Mouse (Mus musculus): ENCODE results near the gene B4galt5. TPM values are rescaled to one million over a fixed set of nuclear protein-coding genes. Genes with fewer than 3 reads are reported as not detected.
A peak's percentile ranks its signal among the peaks of the same experiment; 100 is the strongest.

Gene B4galt5
- total RNA-seq, 2 experiments from 2014 or later, result 93.7 to 153 TPM

GRCm38 (mm10) chr2:167280090-167280985 is 68.6 kb downstream of the B4galt5 start:
- peak; percentile 75 to 80 for DNase-seq

GRCm38 (mm10) chr2:167278751-167279526 is 70.0 kb downstream of the B4galt5 start:
- peak; percentile 78 to 86 for DNase-seq

DNA sequence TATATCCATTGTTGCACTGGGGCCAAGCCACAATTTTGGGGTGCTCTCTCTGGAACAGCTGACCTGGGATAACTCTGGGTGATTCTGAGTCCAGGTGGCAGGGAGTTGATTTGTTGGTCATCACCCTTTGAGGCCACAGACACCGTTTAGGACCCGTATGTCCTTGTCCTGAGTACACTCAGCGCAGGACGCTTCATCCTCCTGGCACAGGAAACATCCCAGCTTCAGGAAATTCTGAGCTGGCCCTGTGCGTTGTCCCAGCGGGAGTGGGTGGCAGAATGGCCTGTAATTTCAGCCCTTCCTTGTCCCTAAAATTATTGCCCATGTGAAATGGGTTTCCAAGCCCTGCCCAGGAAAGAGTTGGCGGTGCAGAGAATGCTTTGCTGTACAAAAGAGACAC is 71.0 kb downstream of the B4galt5 start:
- DNase-seq, result peak in 1 of 2 experiments; percentile 50

GRCm38 (mm10) chr2:167277026-167277425 is 72.0 kb downstream of the B4galt5 start:
- DNase-seq, result no peak

DNA sequence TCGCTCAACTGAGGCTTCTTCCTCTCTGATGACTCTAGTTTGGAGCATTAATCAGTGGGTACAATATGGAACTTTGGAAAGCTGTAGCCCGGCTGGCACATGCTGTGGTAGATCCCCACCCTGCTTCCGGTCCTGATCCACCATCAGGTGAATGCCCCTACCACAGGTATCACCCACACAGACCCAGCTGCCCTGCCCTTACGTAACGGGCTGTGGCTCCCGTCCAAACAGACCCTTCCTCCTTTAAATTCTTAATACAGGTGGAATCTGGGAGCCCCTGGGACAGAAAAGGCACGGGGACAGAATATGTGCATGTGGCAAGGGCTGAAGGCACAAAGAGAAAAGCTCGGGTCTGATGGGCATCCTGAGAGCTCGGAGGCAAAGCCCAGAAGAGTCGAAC is 73.1 kb downstream of the B4galt5 start:
- no peak for DNase-seq

- DNase-seq, result no peak
Measured at GRCm38 (mm10) chr2:167274713-167275465, 74.1 kb downstream of the B4galt5 start.

GRCm38 (mm10) chr2:167273206-167273740 is 75.7 kb downstream of the B4galt5 start:
- DNase-seq, result no peak

DNA sequence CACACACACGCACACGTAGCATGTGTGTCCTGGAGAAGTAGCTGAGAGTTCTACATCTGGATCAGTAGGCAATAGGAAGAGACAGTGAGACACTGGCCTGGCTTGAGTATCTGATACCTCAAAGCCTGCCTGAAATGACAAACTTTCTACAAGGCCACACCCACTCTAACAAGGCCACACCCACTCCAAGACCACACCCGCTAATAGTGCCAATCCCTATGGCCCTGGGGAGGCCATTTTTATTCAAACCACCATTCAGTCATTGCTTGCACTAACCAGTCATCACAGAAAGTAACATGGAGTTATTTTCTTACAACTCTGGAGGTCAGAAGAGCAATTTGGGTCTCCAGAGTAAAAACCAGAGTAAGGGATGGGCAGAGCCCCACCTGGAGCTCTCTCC is 76.3 kb downstream of the B4galt5 start:
- DNase-seq, result no peak

DNA sequence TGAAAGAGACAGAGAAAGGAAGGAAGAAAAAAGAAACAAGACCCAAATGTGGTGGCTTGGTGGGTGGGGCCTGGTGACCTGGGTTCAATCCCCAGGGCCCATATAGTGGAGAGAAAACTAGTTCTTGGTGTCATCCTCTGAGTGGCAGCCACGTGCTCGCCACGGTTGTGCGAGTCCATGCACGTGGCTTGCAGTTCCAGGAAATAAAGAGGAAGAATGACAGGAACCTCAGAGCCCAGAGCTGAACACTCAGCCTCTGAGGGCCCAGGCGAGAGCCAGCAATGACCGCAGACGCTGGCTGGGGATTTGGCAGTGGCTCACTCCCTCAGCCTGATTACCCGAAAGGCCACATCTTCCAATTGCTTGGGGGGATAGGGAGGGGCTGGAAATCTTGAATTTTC is 77.9 kb downstream of the B4galt5 start:
- no peak for DNase-seq

- DNase-seq, result no peak
Measured at GRCm38 (mm10) chr2:167270496-167270895, 78.5 kb downstream of the B4galt5 start.

DNA sequence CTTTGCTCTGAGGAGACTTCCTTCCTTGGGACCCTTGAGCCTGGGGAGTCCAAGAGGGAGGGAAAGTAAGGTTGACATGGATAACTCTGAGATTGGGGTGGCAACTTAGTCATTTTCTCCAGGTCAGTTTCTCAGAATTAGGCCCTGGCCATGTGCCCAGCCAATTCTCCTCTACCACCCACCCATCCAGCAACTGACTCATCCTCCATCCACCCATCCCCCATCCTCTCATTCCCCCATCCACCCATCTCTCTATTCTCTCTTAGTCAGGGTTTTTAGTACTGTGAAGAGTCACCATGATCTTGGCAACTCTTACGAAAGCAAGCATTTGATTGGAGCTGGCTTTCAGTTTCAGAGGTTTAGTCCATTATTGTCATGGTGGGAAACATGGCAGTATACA is 80.3 kb downstream of the B4galt5 start:
- no peak for DNase-seq

- DNase-seq, result no peak
Measured at GRCm38 (mm10) chr2:167268411-167268690, 80.6 kb downstream of the B4galt5 start.

GRCm38 (mm10) chr2:167267531-167268410 is 81.2 kb downstream of the B4galt5 start:
- DNase-seq, result no peak

DNA sequence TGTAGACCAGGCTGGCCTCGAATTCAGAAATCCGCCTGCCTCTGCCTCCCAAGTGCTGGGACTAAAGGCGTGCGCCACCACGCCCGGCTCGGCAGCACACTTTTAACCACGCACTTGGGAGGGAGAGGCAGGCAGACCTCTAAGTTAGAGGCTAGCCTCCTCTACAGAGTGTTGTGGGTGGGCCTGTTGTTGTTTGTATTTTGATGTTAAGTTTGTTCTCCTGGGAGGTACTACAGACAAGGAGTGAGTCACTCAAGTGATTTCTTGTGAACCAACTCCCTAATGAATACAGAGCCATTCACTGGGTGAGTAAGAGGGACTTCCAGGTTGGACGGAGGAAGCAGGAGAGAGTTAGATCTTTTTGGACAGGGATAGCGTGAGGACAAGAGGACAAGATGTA is 82.8 kb downstream of the B4galt5 start:
- DNase-seq, result no peak

- no peak for DNase-seq
Measured at GRCm38 (mm10) chr2:167265806-167266205, 83.2 kb downstream of the B4galt5 start.

DNA sequence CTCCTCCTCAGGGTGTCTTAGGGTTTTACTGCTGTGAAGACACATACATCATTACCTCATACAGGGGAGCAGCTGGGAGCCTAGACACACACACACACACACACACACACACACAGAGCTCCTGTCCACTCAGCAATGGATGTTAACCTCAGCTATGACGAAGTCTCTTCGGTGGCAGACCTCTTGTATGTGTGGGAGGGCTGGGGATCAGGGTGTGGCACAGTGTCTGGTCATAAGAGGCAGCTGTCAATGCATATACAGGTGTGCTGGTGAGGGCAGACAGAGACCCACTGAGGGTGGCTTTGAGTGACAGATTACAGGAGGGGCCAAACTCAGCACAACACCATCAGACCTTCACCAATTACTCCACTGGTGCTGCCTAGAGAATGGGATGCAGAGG is 84.0 kb downstream of the B4galt5 start:
- DNase-seq, result no peak

GRCm38 (mm10) chr2:167263931-167264330 is 85.1 kb downstream of the B4galt5 start:
- no peak for DNase-seq

- no peak for DNase-seq
Measured at GRCm38 (mm10) chr2:167263040-167263810, 85.8 kb downstream of the B4galt5 start.

- no peak for DNase-seq
Measured at GRCm38 (mm10) chr2:167262433-167262832, 86.5 kb downstream of the B4galt5 start.

- no peak for DNase-seq
Measured at GRCm38 (mm10) chr2:167261106-167261505, 87.9 kb downstream of the B4galt5 start.

DNA sequence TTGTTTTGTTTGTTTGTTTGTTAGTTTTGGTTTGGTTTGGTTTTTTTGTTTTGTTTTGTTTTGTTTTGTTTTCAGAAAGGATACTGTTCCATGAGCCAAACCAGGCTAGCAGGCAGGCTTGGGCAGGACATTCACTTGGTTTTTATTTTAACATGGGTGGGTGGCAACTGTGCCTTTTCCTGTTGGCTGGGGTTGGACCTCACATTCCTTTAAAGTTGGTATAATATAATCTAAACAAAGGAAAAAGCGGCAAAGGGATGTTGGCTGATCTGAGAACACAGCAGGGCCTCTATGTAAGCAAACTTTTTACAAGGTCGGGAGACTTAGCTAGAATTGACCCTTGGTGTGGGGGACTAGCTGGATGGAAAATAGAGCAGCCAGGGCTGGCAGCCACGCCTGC is 91.2 kb downstream of the B4galt5 start:
- DNase-seq, result no peak

Measured in adrenal gland, postnatal 36 days (tissue).